Mouse (Mus musculus) spleen, adult 2 months (tissue): Measurements from ENCODE around the gene Nsun2.

Experiments
- CTCF ChIP-seq: fragments of 200-500 bp; IDR thresholded peaks from 2 replicates; pipeline ENCODE4 v1.5.1; 2011; ENCODE audit warnings: mild to moderate bottlenecking, inconsistent platforms; ENCODE audit not compliant: insufficient read depth, insufficient read length, insufficient replicate concordance; ENCODE audit errors: extremely low read depth
- POLR2A ChIP-seq: fragments of 200-500 bp; IDR thresholded peaks from 2 replicates; pipeline ENCODE4 v1.6.1; 2011; ENCODE audit warnings: low read depth, low read length, inconsistent platforms

GRCm38 (mm10) chr13:69591338-69591737, 57.8 kb downstream of the Nsun2 start:
- no peak for TF ChIP-seq POLR2A
- no peak for TF ChIP-seq CTCF
